Mouse (Mus musculus) embryonic fibroblast, embryonic 13.5 days (primary cell): ENCODE data around the gene Gm49378. TPM values are rescaled to one million over a fixed set of nuclear protein-coding genes. Genes with fewer than 3 reads are reported as not detected.

Experiments
- H3K27ac ChIP-seq: 2 replicates; pipeline ENCODE4 v1.5.1; 2012; ENCODE audit warnings: low read length, control low read depth, inconsistent platforms; ENCODE audit not compliant: insufficient read depth
- H3K4me1 ChIP-seq: 2 replicates; pipeline ENCODE4 v1.6.1; 2011; ENCODE audit warnings: low read length; ENCODE audit not compliant: control insufficient read depth, insufficient read depth
- H3K4me3 ChIP-seq: 2 replicates; pipeline ENCODE4 v1.5.1; 2011; ENCODE audit warnings: mild to moderate bottlenecking, control low read depth, low read length; ENCODE audit not compliant: insufficient read depth
- CTCF ChIP-seq: IDR thresholded peaks from 2 replicates; pipeline ENCODE4 v1.5.1; 2011; ENCODE audit warnings: mild to moderate bottlenecking, control low read depth, low read length, moderate library complexity, borderline replicate concordance; ENCODE audit not compliant: insufficient read depth
- POLR2A ChIP-seq: IDR thresholded peaks from 2 replicates; pipeline ENCODE4 v1.6.1; 2011; ENCODE audit warnings: low read depth, mild to moderate bottlenecking, control low read depth, low read length, moderate library complexity
- polyA plus RNA-seq: library from polyadenylated mRNA; stranded (reverse); fragments of >200 nt; gene quantifications from 2 replicates; pipeline ENCODE4 v1.2.4, GENCODE M21; 2011; ENCODE audit warnings: low read depth; ENCODE audit not compliant: missing spikeins, insufficient read length

The Gm49378 gene
- polyA plus RNA-seq, 1 experiment, result 13.1 TPM

DNA sequence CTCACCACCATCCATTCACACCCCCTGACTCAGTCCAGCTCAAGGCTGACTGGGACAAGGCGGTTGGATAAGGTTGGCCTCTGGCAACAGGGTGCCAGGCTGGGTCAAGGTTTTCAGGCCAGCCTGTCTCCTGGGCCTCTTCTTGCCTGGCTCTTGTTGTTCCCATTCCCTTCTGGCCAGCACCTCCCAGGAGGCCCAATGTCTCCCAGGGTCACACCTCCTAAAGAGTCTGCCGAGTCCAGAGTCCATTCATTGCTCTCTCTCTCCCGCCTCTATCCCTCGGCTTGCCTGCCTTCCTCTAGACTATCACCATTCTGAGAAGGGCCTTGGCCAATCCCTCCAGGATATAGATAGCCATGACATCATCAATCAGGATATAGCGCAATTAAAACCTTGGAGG, 20.3 kb upstream of the Gm49378 start:
- no peak overlapping the region for H3K27ac ChIP-seq
- H3K4me1 ChIP-seq, result no peaks in the 10 kb centered on the region
- no peak overlapping the region for H3K4me3 ChIP-seq
- TF ChIP-seq CTCF (no peak), POLR2A (no peak)

DNA sequence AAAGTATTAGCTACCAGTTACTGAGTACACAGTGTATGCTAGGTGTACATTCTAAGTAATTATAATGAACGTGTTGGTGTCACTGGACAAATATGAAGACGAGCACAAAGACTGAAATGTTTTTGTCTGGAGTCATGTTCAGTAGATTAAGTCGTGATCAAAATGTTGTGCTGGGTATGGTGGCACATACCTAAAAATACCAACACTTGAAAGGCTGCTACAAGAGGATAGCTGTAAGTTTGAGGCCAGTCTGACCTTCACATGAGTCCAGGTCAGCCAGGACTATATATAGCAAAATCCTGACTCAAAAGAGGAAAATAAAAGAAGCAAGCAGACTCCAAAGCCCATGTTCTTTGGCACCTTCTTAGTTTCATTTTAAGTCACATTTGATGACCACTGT, 19.2 kb upstream of the Gm49378 start:
- no peaks in the 10 kb centered on the region for H3K4me1 ChIP-seq
- TF ChIP-seq CTCF (no peak), POLR2A (no peak)
- H3K4me3 ChIP-seq, result no peak overlapping the region
- H3K27ac ChIP-seq, result no peak overlapping the region

DNA sequence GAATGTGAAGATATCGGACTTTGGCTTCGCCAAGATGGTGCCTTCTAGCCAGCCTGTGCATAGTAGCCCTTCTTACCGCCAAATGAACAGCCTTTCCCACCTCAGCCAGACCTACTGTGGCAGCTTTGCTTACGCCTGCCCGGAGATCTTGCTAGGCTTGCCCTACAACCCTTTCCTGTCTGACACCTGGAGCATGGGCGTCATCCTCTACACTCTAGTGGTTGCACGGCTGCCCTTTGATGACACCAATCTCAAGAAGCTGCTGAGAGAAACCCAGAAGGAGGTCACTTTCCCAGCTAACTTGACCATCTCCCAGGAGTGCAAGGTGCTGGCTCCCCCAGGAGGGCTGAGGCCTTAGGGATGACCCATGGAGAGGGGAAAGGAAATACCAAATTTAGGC, 13.8 kb upstream of the Gm49378 start:
- Histone ChIP-seq H3K4me1 (no peaks in the 10 kb centered on the region), H3K4me3 (no peak overlapping the region), H3K27ac (no peak overlapping the region)
- TF ChIP-seq POLR2A (no peak), CTCF (no peak)

DNA sequence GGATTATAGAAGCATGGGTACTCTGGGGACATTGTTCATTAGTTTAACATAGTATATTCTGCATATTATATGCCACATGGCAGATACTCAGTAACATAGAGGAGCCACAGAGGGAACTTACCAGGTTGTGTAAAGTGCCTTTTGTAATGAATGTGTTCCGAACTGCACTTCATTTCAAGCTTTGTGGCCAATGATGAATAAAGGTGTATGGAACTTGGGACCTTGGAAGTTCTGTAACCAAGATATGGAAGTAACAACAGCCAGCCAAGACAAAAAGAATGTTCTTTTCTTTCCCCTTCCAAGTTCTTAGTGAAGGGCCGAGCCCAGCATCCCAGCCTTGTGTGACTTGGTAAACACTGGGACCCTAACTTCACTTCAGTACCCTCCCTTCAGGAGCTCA, 12.2 kb upstream of the Gm49378 start, which contains the start of gene Tssk4:
Tssk4 (plus strand) TSS at position 301 of the 400 bp plus-strand sequence.
- H3K27ac ChIP-seq, result no peak within 1 kb of the TSS
- TF ChIP-seq POLR2A (no peak), CTCF (no peak)
- H3K4me1 ChIP-seq, result no peaks in the 10 kb centered on the region
- H3K4me3 ChIP-seq, result no peak within 1 kb of the TSS

DNA sequence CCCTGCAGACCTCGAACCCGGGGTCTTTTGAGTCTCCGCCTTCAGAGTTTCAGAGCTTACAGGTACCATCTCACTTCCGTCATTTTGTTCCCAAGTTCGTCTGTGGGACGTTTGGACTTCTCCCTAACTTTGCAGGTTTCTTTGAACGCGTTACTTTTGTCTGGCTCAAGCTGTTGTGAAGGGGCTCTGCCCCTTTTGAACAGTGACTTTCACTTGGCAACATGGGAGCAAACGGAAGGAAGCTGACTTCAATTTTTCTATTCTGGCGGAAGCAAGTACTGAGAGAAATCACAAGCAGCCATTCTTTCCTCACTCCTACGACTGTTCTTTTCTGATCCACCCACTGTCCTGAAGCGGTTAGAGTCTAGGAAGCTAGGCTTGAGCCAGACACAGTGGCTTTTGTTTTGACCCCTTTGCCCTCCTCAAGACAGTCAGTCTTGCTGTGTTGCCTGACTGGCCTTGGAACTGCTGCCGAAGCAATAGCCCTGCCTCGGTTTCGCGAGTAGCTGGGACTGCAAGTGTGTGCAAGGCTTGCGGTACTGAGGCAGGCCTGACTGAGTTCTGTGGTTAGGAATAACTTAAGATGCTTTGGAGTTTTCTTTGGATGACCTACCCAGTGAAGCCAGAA, 6.7 kb upstream of the Gm49378 start:
- no peak for TF ChIP-seq CTCF
- TF ChIP-seq POLR2A, result no peak
- Histone ChIP-seq H3K4me1 (no peaks in the 10 kb centered on the region), H3K27ac (peak overlapping the region; percentile 4; the same call in 1 of the 2 replicates), H3K4me3 (peak overlapping the region; percentile 83)

DNA sequence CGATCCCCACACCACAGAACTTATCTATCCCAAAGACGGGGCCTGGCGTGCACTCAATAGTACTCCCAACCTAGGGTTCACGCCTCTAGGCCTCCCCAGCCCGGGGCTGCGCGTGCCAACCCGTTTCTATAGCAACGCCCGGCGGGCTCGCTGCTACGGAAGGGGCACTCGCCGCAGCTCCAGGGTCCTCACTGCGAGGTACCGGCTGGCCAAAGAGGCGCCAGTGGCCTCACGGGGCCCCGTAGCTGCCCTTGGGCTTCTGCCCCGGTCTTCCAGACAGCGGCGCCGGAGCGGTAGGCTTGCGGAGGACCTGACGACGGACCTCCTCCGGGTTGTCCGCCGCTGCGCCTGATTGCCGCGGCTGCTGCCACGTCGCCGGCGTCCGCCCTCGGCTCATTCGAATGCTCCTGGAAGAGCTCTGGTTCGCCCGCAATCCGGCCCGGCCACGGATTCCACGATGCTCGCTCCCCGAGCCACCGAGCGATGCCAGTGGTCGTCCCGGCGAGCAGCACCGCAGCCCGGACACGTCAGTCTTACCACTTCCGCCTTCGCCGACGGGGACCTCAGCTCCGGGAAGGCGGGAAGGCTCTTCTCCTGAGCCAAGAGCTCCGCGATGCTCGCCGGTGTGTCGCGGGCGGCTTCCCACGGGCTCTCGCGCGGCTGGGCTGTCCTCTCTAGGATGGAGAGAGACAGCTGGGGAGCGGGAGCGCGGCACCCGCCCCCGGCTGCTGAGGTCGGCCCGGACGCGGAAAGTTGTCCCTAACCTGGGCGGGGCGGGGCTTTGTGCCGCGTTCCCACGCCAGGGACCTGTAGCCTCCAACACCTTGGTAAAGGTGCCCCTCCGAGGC, 5.6 kb upstream of the Gm49378 start, which contains the start of gene Tm9sf1:
Tm9sf1 (minus strand) TSS at position 747 of the 848 bp plus-strand sequence.
- H3K27ac ChIP-seq, result peak within 1 kb of the TSS; percentile 92
- H3K4me1 ChIP-seq, result no peaks in the 10 kb centered on the region
- H3K4me3 ChIP-seq, result peak within 1 kb of the TSS; percentile 83
- TF ChIP-seq POLR2A, result peak; percentile 49
- TF ChIP-seq CTCF, result no peak

DNA sequence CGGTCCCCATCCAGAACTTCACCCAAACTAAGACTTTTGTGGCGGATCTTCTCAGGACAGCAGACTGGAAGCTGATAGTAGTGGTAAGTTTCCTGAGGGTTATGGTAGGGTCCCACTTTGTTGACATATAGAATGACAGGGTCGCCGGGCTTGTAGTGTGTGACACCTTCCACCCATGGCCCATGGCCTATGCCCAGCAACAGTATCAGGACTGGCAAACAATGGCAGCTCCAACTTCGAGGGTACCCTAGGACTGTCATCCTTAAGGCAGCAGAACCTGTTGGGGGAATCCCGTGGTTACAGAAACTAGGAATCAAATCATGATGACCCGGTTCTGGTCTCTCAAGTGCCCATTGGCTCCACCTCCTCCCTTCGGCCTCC, 5.0 kb upstream of the Gm49378 start:
- TF ChIP-seq CTCF (no peak), POLR2A (no peak)
- Histone ChIP-seq H3K4me1 (no peaks in the 10 kb centered on the region), H3K27ac (peak overlapping the region; percentile 92), H3K4me3 (peak overlapping the region; percentile 83)

DNA sequence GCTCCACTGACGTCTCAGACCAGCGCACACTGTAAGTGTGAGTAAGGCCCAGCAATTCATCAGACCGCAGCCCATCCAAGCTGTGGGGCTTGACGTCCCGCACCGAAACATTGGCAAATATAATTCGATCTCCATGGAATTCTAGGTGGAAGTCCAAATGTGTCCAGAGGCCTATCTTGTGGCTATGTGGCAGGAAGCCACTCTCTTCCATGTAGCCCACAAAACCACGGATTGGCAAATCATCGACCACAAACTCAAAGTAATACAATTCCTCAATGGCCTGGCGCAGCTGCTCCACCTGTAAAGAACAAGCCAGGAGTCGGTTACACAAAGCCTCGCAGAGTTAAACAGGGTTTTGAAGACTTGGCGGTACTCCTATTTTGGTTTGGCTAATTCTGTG, 3.6 kb upstream of the Gm49378 start:
- no peaks in the 10 kb centered on the region for H3K4me1 ChIP-seq
- TF ChIP-seq POLR2A, result no peak
- TF ChIP-seq CTCF, result no peak
- no peak overlapping the region for H3K4me3 ChIP-seq
- H3K27ac ChIP-seq, result no peak overlapping the region

DNA sequence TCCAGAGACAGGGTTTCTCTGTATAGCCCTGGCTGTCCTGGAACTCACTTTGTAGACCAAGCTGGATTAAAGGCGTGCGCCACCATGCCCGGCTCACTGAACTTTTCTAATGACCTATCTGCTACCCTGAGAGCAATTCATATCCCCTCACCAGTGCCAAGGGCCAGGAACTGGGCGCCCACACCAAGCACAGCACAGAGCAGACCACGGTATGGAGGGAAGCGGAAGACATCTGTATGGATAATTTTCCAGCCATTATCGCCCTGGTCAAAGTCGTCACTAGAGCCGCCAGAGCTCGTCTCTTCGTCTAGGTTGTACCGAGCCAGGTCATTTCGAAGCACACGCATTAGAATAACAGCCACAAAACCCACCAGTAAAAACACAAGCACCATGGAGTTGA, 3.1 kb upstream of the Gm49378 start:
- no peak for TF ChIP-seq POLR2A
- TF ChIP-seq CTCF, result no peak
- no peak overlapping the region for H3K4me3 ChIP-seq
- no peak overlapping the region for H3K27ac ChIP-seq
- no peaks in the 10 kb centered on the region for H3K4me1 ChIP-seq

DNA sequence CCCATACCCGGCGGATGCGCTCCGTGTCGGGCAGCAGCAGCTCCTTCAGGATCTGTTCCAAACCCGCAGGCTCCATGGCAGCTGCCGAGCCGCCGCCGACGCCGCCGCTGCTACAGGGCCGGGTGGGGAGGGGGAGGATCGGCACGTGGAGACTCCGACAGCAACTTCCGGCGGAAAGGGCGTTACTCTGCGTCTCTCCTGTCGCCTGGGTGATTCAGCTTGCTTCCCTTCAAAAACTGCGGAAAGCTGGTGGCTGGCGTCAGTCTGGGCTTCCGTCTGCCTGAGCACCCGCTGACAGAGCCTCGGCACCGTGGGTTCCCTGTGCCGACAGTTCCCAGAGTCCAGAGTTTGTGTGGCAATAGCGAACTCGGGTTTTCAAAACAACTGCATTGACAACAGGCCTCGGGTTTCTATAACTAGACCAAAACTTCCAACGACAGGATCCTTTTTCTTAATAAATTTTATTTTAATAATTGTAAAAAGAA, 2.1 kb downstream of the Gm49378 start, which contains the start of gene Ipo4:
Ipo4 (minus strand) TSS at position 435 of the 485 bp plus-strand sequence.
- peak within 1 kb of the TSS; percentile 85 for H3K4me3 ChIP-seq
- H3K4me1 ChIP-seq, result 0 out of 2 replicates have a peak, but pooled peaks cover 4% of the 10 kb centered on the region
- peak within 1 kb of the TSS; percentile 84 for H3K27ac ChIP-seq
- TF ChIP-seq POLR2A, result peak; percentile 83
- no peak for TF ChIP-seq CTCF
